Mouse (Mus musculus) layer of hippocampus, adult 11-12 months (tissue): ENCODE results near the gene Plscr1.

Source experiments
- DNase-seq: peaks from one replicate; pipeline ENCODE4 v3.0.0; 2022; ENCODE audit warnings: low spot score

Gene Plscr1

DNA sequence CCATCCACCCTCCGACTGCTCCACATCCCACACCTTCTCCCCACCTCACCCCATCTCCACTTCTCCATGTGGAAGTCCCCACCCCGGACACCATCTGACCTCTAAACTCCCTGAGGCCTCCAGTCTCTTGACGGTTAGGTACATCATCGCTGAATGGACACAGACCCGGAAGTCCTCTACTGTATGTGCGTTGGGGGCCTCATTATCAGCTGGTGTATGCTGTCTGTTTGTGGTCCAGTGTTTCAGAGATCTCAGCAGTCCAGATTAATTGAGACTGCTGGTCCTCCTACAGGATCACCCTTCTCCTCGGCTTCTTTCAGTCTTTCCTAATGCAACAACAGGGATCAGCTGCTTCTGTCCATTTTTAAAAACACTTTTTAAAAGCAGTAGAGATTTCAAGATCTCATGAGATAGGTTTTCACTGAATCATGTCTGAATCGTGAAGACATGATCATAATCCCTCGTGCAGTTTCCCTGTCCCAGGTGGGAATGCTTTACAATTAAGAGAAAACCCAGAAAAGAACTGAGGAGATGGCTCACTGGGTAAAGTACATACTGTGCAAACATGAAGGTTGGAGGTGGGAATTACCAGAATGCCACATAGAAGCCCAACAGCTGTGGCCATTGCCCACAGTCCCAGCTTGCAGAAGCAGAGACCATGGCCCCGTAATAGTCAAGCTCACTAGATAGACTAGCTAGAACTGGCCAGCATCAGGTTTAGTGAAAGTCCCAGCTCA lies 4.2 kb downstream of the Plscr1 start:
- no peak for DNase-seq

- no peak for DNase-seq
Observed at GRCm38 (mm10) chr9:92260481-92261159, 11.1 kb downstream of the Plscr1 start.

DNA sequence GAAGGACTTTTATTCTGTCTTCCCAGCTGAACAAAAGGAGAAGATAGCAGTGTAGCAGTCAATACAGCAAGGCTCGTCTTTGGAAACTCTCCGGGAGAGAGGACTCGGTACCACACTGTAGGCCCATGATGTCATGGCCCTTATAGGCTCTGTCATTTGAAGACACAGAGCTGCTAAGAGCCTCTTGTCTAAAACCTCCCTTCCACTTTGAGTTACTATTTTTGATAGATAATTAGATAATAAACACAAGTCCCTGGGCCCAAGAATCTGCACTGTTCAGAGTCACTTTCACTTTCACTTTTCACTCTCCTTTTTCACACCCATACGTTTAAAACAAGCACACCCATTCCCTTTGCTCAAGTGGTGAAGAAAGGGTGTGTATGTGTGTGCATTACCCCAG lies 16.2 kb downstream of the Plscr1 start:
- no peak for DNase-seq

DNA sequence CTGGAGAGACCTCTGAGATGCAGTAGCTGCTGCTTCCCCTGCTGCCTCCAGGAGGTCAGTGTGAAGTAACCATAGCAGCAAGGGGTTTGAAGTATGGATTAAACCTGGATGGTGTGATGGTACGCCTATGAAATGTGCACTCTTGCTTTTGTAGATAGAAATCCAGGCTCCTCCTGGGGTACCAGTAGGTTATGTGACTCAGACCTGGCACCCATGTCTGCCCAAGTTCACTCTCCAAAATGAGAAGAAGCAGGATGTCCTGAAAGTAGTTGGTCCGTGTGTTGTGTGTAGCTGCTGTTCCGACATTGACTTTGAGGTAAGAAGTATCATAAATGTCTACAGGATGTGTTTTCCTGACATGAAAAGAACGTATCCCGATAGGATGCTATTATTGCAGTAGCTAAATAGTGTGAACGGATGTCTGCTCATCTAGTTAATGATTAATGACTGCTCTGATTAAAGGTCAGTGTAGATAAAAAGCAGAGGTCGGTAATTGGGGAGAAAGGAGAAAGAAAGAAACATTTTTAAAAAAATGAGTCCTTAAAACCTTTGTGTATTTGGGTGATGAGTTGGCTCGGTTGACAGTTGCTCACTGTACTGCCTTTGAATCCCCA lies 17.1 kb downstream of the Plscr1 start:
- no peak for DNase-seq

DNA sequence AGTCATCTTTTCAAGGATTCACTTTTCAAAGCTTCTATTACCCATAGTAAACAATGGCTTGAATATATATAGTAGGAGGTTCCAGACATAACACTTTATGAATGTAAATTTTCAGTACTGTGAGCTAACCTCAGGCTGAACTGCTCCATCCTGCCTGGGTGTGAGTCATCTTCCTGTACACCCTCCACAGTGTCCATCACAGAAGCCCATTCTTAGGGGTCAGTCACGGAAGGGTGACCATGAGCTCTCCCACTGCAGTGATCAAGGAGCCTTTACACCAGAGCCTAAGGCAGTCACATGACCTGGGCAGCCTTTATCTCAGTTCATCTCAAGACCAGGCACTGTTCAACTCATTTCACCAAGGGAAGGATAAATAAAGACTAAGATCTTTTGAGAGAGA lies 18.2 kb downstream of the Plscr1 start:
- no peak for DNase-seq

DNA sequence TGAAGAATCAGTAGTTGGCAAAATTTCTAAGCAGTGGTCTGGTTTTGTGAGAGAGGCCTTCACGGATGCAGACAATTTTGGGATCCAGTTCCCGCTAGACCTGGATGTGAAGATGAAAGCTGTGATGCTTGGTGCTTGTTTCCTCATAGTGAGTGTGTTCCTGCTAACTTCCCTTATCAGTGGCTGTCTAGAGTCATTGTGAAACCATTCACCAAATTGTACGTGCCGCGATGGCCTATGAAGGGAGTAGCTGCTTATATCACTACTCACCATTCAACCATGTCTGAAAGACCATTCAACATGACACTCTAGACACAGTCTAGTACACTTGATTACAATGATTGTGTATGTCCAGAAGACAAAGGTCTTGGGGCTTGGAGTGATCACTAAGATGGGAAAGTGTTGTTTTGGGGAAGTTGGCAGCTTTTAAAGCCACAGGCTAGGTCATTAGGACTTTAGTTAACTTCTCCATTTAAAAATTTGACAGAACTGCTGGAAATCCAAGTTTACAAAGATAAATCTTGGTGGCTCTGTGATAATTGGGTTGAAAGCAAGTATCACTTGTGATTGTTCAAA lies 20.4 kb downstream of the Plscr1 start:
- no peak for DNase-seq

DNA sequence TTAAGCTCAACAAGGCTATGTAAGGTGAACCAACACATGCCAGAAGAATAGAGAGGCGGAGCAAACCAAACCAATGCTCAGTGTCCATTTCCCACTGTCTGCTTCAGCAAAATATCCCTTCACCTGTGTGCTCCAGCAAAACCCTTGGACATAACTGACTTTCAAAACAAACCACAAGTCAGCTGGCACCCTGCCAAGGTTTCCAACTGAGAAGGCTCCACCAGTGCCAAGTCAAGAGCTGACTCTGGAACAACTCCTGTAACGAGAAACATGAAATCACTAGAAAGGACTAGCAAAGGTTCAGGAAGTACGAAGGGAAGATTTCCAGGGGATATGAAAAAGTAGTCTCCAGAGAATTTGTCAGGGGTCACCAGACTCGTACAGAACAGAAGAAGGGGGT lies 21.4 kb downstream of the Plscr1 start:
- peak; percentile 51 for DNase-seq

DNA sequence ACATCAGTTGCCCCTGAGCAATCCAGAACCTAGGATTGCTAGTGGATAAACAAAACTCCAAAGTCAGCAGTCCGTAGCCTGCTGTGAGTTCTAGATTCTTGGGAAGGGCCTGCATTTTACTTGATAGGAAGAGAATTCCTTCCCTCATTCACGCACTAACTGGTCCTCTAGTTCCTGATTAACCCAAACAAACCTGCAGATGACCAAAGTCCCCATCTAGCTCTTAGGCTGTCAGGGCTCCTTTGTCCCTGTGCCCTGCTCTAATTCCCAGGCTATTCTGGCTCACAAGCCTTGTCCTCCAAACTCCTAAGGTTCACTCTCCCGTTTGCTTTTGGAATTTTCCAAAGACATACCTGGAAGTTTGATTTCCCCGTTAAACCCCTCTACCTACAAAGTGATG lies 23.1 kb downstream of the Plscr1 start:
- no peak for DNase-seq

DNA sequence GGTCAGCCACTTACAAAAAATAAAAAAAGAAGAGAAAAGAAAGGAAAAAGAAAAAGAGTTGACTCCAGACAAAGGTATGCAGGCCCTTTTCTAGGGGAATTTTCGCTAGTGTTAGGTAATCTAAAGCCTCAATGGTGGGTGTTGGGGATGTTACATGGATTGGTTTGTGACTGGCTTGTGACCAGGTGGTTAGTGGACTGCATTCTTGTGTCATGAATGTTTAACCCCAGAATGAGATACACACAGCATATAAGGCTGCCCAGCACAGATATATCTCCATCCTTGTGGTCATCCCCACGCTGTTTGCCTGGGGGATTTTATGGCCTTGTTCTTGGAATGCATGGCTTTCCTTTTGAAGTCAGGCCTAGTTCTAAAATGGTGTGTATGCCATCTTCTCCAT lies 23.7 kb downstream of the Plscr1 start:
- no peak for DNase-seq

- DNase-seq = no peak
Observed at GRCm38 (mm10) chr9:92273956-92274762, 24.6 kb downstream of the Plscr1 start.

GRCm38 (mm10) chr9:92275486-92276207 lies 26.1 kb downstream of the Plscr1 start, which contains the start of gene Plscr2:
Gene Plscr2, plus strand, starts transcription at chr9:92275602.
- DNase-seq = peak; percentile 6

- DNase-seq = no peak
Observed at GRCm38 (mm10) chr9:92276360-92276759, 26.8 kb downstream of the Plscr1 start.

- DNase-seq = no peak
Observed at GRCm38 (mm10) chr9:92280048-92280447, 30.5 kb downstream of the Plscr1 start.

DNA sequence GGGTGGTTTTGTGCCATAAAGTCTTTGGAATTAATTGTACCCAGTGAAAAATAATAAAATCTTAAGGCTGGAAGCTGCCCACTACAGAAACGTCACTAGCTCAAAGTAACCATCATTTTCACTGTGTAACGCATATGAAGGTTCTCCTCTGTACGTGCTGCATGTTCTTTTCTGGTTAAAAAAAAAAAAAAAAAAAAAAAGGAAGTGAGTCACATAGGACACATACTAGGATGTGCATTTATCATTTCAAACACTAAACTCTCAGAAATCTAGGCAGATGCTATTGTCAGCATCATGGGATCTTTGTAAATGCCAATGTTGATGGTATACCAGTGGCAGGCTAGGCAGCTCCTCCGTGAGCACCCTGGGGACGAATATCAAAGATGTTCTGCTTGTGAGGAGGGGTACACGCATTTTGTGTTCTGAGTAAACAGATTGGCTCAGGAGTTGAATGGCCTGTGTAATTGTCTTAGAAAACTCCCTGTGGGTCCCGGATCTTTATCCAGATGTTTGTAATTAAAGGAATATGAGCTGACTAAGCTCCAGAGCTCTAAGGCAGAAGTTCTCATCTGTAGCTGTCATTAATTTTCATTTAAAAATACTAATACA lies 33.1 kb downstream of the Plscr1 start:
- DNase-seq = no peak

DNA sequence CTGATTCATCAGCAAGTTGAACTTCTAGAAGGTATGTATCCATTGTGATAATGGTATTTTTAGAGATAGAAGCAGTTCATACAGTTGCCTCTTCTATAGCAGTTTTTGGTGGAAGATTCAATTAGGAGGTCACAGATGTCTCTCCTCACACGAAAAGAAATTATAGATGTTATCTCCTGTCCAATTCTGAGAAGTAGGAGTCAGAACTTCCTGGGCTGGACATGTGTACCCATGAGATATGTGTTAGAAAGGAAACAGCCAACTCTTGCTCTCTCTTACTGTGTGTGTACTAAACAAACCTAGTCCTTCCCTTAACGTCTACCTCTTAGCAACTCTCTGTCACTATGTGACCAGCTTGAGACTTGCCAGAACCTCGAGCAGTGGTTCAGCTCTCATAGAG lies 40.1 kb downstream of the Plscr1 start:
- DNase-seq = no peak

DNA sequence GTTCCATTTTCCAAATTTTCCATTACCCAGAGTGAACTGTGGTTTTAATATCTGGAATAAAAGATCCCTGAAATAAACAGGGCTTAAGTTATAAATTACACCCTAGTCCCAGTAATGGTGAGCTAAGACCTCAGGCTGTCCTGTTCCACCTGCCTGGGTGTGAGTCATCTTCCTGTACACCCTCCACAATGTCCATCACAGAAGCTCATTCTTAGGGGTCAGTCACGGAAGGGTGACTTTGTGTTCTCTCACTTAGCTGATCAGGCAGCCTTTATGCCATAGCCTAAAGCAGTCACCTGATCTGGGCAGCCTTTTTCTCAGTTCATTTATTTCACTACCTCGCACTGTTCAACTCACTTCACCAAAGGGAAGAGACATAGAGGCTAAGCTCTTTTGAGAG lies 42.6 kb downstream of the Plscr1 start:
- DNase-seq = no peak

DNA sequence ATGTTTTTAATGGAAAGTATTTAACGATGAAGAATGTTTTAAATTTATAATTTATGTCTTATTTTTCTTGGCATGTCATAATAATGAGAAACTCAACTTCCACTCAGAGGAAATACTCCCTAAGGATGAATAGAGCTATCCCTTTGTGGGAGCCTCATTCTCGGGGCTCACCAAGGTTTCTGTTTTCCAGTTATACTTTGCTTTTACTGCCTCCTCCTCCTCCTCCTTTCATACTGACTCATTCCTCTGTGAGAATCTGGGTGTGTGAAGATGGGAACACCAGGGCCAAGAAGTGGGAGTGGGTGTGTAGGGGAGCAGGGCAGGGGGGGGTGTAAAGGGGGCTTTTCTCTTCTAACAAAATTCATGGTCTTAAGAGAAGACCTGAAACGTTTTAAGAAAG lies 43.4 kb downstream of the Plscr1 start:
- DNase-seq = no peak

GRCm38 (mm10) chr9:92293560-92294548 lies 44.3 kb downstream of the Plscr1 start:
- DNase-seq = no peak

DNA sequence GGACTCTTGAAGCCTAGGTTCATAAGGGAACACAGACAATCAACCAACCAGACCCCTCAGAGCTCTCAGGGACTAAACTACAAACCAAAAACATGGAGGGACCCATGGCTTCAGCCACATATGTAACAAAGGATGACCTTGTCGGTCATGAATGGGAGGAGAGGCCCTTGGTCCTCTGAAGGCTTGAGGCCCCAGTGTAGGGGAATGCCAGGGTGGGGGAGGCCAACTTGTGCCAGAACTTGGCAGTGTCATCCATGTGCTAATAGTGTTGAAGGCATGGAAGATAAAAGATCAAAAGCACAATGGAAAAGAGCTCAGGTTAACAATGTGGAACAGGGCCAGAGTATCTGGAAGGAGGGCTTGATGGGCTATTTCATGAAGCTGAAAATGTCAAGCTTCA lies 48.7 kb downstream of the Plscr1 start:
- no peak for DNase-seq

- DNase-seq = no peak
Observed at GRCm38 (mm10) chr9:92301213-92301612, 51.7 kb downstream of the Plscr1 start.
